Mouse (Mus musculus) ES-Bruce4 (cell line): ENCODE data around the gene Dbil5.

Source experiments
- CTCF ChIP-seq: IDR thresholded peaks from one replicate; pipeline ENCODE4 v1.8.1; 2011; ENCODE audit warnings: low read depth, low read length
- EP300 ChIP-seq: IDR thresholded peaks from 2 replicates; pipeline ENCODE4 v1.6.1; 2011; ENCODE audit warnings: low read depth, low read length; ENCODE audit not compliant: insufficient read depth
- POLR2A ChIP-seq: IDR thresholded peaks from one replicate; pipeline ENCODE4 v1.8.1; 2011; ENCODE audit warnings: low read length; ENCODE audit not compliant: insufficient read depth

- no peak for TF ChIP-seq CTCF
- no peak for TF ChIP-seq POLR2A
- TF ChIP-seq EP300: no peak
These were observed 38.1 kb downstream of the Dbil5 start for GRCm38 (mm10) chr11:76255431-76256001.
